Mouse (Mus musculus): ENCODE results near the gene Gtpbp8. TPM values are rescaled to one million over a fixed set of nuclear protein-coding genes. Genes with fewer than 3 reads are reported as not detected.
A peak's percentile ranks its signal among the peaks of the same experiment; 100 is the strongest.

Gene Gtpbp8
- polyA plus RNA-seq, 1 experiment from 2014 or later, result 18.2 TPM

DNA sequence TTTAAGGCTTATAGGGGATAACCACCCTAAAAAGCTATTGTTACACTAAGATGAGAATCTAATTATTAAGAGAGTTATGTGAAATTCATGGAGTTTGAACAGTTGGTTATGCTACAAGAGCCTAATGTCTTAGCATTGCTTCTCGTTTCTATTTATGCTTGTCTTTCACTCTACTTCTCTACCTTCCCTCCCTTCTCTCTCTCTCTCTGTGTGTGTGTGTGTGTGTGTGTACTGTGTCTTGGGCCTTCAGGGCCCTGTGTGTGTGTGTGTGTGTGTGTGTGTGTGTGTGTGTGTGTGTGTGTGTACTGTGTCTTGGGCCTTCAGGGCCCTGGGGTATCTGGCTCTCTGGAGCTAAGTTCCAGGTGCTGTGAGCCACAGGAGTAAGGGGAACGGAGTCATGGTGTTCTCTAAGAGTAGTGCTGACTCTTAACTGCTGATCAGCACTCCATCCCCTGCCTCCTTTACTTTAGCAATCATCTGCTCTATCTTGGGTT is 29.0 kb downstream of the Gtpbp8 start:
- DNase-seq (ENCODE audit: low read depth, low spot score) (no peak), ATAC-seq (no peak)
- no peaks in the 10 kb centered on the region for H3K27me3 ChIP-seq
- no peak for TF ChIP-seq CTCF (IDR thresholded peaks at IDR 0.05)
- ChIA-PET POLR2A (interaction anchor here (0.6 to 0.7 kb wide), 3 partner anchors 11 to 226 kb away, joined by 3 to 9 read pairs (median 5); no protein-coding TSS in a partner anchor), CTCF (interaction anchor here (0.6 to 2.1 kb wide), 11 partner anchors 9 to 237 kb away, joined by 3 to 18 read pairs (median 4); no protein-coding TSS in a partner anchor)
- in situ Hi-C loops (cut with MboI; ENCODE audit: low pct_unique_long_range_greater_than_20kb), result no loop called here

DNA sequence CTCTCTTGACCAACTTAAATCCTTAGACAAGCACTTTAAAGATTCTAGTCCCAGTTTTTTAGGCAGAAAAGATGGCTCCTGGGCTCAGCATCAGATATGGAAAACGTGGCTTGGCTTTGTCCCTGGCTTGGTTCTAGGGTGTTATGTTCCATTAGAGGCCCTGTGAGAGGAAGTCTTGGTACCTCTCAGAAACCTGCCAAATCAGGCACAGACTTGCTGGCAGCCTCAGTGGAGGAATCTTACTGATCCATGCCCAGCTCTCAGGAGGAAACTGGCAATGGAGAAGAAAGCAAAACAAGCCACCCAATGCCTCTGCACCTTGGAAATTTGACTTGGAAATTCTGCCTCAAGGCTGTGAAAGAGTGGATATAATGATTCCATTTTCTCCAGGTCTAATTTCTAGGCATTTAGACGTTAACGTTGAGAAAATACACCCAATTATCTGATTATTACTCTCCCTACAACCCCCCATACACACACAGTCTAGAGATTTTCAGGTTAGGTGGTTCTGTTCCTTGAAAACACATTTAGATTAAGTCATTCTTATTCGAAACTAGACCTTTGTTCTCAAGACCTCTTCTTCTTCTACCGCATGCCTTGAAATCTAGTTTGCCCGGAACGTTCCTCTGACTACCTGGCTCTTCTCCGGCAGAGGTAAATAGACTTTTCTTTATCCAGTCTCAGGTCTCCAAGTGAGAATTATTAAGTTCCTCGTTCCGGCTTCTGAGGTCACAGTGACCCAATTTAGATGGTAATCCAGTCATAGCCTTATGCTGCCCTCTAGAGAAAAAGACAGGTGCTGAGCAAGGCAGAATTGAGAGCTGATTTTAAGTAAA is 29.6 kb downstream of the Gtpbp8 start:
- CTCF ChIA-PET, result interaction anchor here (0.6 to 2.1 kb wide), 11 partner anchors 9 to 237 kb away, joined by 3 to 18 read pairs (median 4); no protein-coding TSS in a partner anchor
- DNase-seq (ENCODE audit: low read depth, low spot score), result no peak
- peak; percentile 69 for ATAC-seq

DNA sequence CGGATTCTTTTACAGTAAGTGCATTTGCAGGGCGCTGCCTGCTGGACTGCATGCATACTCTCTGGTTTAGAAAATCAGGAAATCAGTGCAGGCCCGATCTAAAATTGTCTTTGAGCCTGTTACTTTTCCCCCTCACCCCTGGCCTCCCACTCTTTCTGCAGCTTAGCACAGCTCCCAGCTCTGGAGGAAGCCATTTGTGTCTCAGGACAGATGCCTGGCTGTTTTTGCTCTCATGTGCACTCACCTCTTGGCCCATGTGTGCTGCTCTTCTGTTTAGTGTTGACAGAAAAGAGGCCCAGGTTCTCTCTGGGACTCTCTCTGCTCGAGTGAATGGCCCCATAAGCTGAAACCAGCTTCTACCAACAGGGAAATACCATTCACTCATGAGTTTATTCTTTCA is 42.7 kb downstream of the Gtpbp8 start:
- ATAC-seq (no peak), DNase-seq (ENCODE audit: low read depth, low spot score) (no peak)
- ChIA-PET POLR2A (no interaction called here), CTCF (interaction anchor here (1.3 kb wide), 1 partner anchor 60 kb away, joined by 3 read pairs; no protein-coding TSS in a partner anchor)
- TF ChIP-seq CTCF (IDR thresholded peaks at IDR 0.05), result no peak
- H3K27me3 ChIP-seq, result no peaks in the 10 kb centered on the region
- in situ Hi-C loops (cut with MboI; ENCODE audit: low pct_unique_long_range_greater_than_20kb), result no loop called here

More for the DNA sequence above, 29.6 kb downstream of the Gtpbp8 start:
- POLR2A ChIA-PET, result interaction anchor here (0.7 kb wide), 1 partner anchor 11 kb away, joined by 5 read pairs; no protein-coding TSS in a partner anchor
- peak; percentile 71 for TF ChIP-seq CTCF (IDR thresholded peaks at IDR 0.05)
- in situ Hi-C loops (cut with MboI; ENCODE audit: low pct_unique_long_range_greater_than_20kb), result no loop called here
- H3K27me3 ChIP-seq, result no peaks in the 10 kb centered on the region

DNA sequence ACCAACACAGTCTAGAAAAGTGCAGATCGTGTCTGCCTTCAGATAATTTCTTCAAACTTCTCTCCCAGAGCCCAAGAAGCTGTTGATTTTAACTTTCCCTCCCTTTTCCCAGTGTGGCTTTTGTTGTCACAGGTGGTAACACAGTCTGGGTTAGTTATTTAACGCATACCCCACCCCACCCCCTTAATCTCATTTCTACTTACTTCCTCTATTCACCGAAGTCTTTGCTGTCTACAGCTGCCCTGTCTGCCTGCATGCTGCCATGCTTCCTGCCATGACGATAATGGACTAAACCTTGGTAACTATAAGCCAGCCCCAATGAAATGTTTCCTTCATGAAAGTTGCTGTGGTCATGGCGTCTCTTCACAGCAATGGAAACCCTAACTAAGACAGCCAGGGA is 43.9 kb downstream of the Gtpbp8 start:
- TF ChIP-seq CTCF (IDR thresholded peaks at IDR 0.05), result no peak
- H3K27me3 ChIP-seq, result peaks cover 4% of the 10 kb centered on the region
- ATAC-seq (no peak), DNase-seq (ENCODE audit: low read depth, low spot score) (no peak)
- in situ Hi-C loops (cut with MboI; ENCODE audit: low pct_unique_long_range_greater_than_20kb), result no loop called here
- CTCF ChIA-PET, result interaction anchor here (1.3 kb wide), 1 partner anchor 15 kb away, joined by 3 read pairs; no protein-coding TSS in a partner anchor
- POLR2A ChIA-PET, result interaction anchor here (0.7 kb wide), 1 partner anchor 227 kb away, joined by 4 read pairs; no protein-coding TSS in a partner anchor

DNA sequence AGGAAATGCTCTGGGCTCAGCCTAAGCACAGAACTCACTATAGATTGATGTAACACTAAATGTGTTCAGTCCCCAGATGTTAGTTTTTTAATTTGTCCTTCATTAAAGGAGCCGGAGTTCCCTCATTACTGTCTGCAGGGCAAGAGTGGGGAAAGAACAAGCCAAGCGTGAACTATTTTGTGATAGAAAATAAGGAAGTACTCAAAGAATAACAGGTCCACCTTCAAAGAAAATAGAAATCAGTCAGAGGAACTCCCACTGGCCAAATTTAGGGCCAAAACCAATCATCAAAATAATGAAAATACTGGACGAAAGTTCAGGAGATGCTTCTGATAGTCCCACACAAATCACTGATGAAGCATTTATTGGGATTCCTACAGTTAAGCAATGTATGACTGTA is 45.0 kb downstream of the Gtpbp8 start:
- in situ Hi-C loops (cut with MboI; ENCODE audit: low pct_unique_long_range_greater_than_20kb), result no loop called here
- no peak for TF ChIP-seq CTCF (IDR thresholded peaks at IDR 0.05)
- CTCF ChIA-PET, result interaction anchor here (1.3 kb wide), 1 partner anchor 16 kb away, joined by 3 read pairs; no protein-coding TSS in a partner anchor

DNA sequence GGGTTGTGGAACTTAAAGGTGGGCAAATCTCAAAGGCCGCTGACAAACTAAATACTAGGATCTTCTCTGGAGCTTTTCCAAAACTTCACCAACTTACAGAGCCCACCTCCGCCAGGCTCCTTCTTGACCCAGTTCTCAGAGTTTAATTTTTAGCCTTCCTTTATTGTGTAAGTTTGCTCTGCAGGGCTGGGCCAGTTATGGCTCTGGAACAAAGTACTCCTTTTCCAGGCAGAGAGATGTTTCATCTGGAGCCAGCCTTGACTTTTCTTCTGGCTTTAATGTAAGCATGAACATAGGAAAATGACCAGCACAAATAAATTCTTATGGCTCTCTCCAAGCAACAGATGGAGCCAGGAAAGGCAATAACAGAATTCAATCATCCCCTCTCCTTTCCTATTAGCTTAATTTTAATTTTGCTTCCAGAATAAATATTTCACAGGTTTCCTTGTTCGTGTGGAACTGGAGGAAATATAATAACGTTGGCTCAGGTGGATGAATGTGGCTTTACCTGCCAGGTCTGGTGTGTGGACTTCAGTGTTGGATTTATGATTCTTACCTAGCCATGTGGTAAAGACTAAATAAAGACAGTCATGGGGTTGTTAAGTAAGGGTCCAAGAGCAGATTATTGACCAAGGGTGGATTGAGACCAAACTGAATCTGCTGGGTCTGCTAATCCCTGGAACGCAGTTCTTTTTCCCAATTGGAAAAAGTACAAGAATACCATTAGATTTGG is 48.5 kb downstream of the Gtpbp8 start:
- ChIA-PET POLR2A (interaction anchor here (1.2 kb wide), 1 partner anchor 9 kb away, joined by 3 read pairs; no protein-coding TSS in a partner anchor), CTCF (interaction anchor here (1.0 kb wide), 1 partner anchor 9 kb away, joined by 3 read pairs; no protein-coding TSS in a partner anchor)
- H3K27me3 ChIP-seq, result peaks cover 9% of the 10 kb centered on the region
- in situ Hi-C loops (cut with MboI; ENCODE audit: low pct_unique_long_range_greater_than_20kb), result no loop called here
- no peak for DNase-seq (ENCODE audit: low read depth, low spot score)
- TF ChIP-seq CTCF (IDR thresholded peaks at IDR 0.05), result no peak
- ATAC-seq, result no peak

More for the DNA sequence above, 45.0 kb downstream of the Gtpbp8 start:
- no peak for DNase-seq (ENCODE audit: low read depth, low spot score)
- ATAC-seq, result no peak
- H3K27me3 ChIP-seq, result peaks cover 9% of the 10 kb centered on the region
- POLR2A ChIA-PET, result no interaction called here

DNA sequence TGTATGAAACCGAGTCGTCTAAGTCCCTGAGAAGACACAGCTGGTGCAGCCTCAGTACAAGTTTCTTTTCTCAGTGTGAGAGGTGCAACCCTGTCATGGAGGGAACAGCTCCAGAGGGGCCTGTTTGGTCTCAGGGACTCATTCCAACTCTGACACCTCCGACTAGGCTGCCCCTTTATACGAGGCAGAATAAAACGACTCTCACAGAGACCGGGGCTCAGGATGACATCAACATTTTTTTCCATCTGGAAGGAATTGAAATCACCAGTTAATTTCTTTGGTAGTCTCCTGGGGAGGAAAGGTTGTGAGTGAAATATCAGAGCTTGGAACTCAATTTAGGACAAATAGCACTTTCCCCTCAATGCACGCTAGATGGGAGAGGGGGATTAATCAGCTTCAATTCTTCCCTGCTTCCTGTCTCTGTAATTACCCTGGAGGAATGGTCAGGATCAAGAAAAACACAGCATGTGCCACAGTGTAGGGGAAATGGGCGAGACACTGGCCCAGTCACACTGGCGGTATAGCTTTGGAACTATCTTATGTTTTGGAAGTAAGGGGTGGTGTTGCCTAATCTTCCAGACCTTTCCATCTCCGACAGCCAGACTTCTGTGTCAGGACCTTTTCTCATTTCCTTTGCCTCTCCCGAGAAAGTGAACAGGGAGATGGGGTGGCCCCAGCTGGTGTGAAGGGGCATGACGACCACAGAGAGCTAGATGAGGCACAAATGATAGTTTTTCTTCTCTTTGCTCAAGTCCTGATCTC is 50.1 kb downstream of the Gtpbp8 start:
- DNase-seq (ENCODE audit: low read depth, low spot score) (no peak), ATAC-seq (no peak)
- H3K27me3 ChIP-seq, result peaks cover 9% of the 10 kb centered on the region
- POLR2A ChIA-PET, result no interaction called here
- no peak for TF ChIP-seq CTCF (IDR thresholded peaks at IDR 0.05)
- in situ Hi-C loops (cut with MboI; ENCODE audit: low pct_unique_long_range_greater_than_20kb), result no loop called here
- CTCF ChIA-PET, result interaction anchor here (1.0 kb wide), 1 partner anchor 215 kb away, joined by 4 read pairs; no protein-coding TSS in a partner anchor

DNA sequence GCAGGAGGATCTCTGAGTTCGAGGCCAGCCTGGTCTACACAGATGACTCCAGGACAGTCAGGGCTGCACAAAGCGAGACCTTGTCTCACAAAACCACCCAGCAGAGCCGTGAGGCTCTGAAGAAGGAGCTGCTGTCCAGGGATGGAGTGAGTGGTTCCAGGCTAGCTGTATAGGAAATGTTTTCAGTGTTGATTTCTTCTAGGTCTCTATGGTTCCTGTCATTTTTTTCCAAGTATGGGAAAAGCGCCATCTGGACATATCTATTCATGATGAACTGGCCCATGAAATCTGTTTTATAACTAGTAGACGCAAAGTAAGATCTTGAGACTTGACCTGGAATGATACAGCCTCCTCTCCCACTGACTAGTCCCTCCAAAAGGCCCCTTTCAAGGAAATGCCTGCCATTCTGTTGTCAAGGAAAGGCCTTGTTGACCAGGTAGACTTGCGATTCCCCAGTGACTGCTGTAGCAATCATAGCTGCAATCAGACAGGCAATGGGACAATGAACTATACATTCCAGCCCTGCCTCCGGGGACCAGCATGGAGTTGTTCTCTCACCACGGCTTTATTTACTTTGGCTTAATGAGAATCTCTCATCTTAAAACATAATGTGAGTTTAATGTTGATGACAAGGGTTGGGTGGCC is 50.8 kb downstream of the Gtpbp8 start:
- in situ Hi-C loops (cut with MboI; ENCODE audit: low pct_unique_long_range_greater_than_20kb), result no loop called here
- ATAC-seq, result no peak
- no peak for DNase-seq (ENCODE audit: low read depth, low spot score)
- peaks cover 9% of the 10 kb centered on the region for H3K27me3 ChIP-seq
- ChIA-PET CTCF (interaction anchor here (1.0 kb wide), 1 partner anchor 215 kb away, joined by 4 read pairs; no protein-coding TSS in a partner anchor), POLR2A (no interaction called here)
- no peak for TF ChIP-seq CTCF (IDR thresholded peaks at IDR 0.05)

DNA sequence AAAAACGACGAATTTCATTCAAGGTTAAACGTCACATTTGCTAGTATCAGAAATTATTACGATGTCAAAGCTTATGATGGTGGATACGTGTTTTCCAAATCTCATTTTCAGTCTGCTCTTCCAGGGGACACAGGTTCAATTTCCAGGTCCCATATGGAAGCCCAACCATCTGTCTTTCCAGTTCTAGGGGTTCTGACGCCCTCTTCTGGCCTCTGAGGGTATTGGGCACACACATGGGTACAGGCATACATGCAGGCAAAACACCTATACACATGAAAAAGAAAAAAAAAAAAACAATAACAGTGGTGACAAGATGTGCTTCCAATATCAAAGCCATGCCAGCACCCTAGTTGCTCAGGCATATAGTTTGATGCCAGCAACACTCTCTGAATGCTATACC is 52.5 kb downstream of the Gtpbp8 start:
- TF ChIP-seq CTCF (IDR thresholded peaks at IDR 0.05), result peak; percentile 51
- in situ Hi-C loops (cut with MboI; ENCODE audit: low pct_unique_long_range_greater_than_20kb), result no loop called here
- no peak for ATAC-seq
- CTCF ChIA-PET, result interaction anchor here (1.1 to 1.5 kb wide), 2 partner anchors 9 to 210 kb away, joined by 3 to 6 read pairs; no protein-coding TSS in a partner anchor
- DNase-seq (ENCODE audit: low read depth, low spot score), result no peak
- peaks cover 9% of the 10 kb centered on the region for H3K27me3 ChIP-seq
- POLR2A ChIA-PET, result no interaction called here

All from Patski (cell line).